Mouse (Mus musculus) thymus, postnatal 10 days (tissue): ENCODE data around the gene Megf11.

Experiments used
- DNase-seq, 2 experiments: peaks; one replicate each; pipeline ENCODE4 v3.0.0; 2021; ENCODE audit warnings: low spot score in 2 of 2

Megf11 gene

DNA sequence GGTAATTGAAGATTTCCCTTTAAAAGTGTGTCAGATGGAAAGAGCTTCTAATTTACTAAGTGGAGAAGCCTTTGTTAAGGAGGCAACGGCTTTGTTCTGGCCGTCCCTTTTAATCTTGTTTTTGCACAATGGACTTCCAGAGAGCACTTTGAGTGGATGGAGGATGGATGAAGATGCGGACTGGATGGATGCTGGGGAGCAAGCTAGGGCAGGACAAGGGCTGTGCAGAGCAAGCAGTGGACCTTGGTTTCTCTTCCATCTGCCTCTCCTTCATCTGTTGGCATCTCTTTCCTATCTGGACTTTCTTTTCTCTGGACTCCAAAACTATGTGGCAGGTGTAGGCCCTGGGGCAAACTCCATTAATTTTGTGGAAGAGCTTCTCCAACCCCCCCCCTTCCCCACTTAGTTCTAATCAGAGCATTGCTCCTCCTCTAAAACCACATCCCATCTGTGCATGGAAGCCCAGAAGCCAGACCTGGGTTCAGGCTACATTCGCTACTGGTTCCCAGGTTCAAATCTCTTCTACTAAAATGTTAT, 135.4 kb downstream of the Megf11 start:
- DNase-seq: no peak

- DNase-seq: no peak
Observed at GRCm38 (mm10) chr9:64523264-64524045, 138.0 kb downstream of the Megf11 start.

DNA sequence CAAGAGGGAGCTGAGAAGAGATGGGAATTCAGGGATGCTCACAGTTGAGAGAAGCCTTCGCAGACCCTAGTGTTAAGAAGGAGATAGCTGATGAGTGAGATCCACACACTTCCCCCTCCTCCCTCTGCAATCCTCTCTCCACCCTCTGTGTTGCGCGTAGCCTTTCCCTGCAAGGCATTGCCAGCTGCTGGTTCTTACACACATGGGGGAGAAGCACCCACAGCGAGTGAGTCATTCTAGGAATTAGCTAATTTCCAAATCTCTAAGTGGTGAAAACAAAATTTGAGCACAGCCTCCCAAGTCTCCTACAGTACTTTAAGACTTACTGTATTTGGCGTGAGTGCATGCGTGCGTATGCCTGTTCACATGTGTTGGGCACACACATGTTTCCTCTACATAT, 142.6 kb downstream of the Megf11 start:
- DNase-seq: no peak

GRCm38 (mm10) chr9:64528595-64528994, 143.2 kb downstream of the Megf11 start:
- no peak for DNase-seq

DNA sequence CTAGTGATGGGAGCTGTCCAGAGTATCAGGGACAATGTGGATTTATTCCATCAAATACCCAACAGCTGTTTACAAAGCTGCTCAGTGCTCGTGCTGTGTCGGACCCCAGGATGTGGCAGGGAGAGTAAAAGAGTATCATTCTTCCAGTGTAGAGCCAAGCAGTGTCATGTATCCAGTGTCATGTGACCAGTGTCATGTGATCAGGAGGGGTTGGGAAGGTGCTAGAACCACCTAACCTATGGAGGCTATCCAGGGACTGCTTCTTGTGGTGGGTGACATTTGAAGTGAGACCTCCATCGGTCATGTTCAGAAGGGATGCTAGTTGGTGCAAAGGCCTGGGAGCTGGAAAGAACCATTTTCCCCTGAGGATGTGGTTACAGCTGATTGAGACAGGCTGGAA, 146.5 kb downstream of the Megf11 start:
- no peak for DNase-seq

- no peak for DNase-seq
Observed at GRCm38 (mm10) chr9:64532711-64533242, 147.4 kb downstream of the Megf11 start.

- no peak for DNase-seq
Observed at GRCm38 (mm10) chr9:64533488-64534119, 148.2 kb downstream of the Megf11 start.

DNA sequence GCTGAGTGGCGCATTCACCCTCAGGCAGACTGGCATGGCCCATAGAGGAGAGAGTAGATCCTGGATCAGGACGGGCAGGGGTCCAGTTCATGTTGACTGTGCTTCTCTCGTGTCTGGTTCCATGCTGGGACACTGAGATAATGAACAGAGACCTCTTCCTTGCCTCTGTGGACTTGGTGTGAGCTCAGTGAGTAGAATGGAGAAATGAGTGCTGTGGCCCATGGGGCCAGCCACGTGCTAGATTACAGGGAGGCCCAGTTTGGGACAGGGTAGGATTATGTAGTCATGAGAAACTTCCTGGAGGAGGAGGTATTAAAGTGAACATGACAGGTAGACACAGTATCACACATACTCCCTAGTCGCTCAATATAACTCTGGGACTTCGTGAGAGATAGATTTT, 148.9 kb downstream of the Megf11 start:
- DNase-seq: no peak

- DNase-seq: no peak
Observed at GRCm38 (mm10) chr9:64534856-64535539, 149.6 kb downstream of the Megf11 start.

- no peak for DNase-seq
Observed at GRCm38 (mm10) chr9:64537821-64538220, 152.4 kb downstream of the Megf11 start.

DNA sequence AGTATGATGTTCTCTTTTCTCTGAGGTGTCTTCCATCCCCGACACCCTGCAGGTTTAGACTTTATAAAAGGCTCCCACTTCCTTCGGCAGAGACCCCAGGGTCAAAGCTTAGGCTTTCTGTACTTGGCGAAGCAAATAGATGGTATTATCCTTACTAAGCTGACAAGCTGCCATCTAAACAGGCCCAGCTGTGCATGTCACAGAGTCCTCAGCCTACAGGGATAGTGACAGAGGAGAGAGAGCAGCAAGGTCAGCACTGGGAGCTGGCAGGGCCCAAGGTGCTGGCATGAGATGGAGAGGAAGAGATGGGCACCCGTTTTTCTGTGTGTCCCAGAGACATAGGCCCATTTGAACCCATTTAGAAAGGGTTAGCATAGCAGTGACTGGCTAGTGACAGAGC, 156.8 kb downstream of the Megf11 start:
- DNase-seq: no peak

GRCm38 (mm10) chr9:64543125-64543524, 157.7 kb downstream of the Megf11 start:
- no peak for DNase-seq

GRCm38 (mm10) chr9:64546344-64546991, 161.0 kb downstream of the Megf11 start:
- no peak for DNase-seq

DNA sequence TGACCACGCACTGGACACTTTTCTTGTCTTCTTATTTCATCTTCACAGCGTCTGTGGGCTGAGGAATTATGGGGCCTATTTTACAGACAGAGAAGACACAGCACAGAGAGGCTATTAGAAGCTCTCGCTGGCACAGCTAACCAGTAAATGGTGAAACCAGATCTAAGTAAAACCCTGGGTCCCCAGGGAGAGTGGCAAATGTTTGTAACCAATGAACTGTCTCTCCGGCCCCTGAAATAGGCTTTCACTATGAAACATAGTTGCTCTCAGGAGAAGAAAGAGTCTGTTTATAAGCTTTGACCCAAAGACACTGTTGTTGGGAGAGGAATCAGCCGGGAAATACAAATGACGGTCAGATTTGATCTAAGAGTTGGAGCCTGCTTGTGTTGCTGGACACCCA, 162.9 kb downstream of the Megf11 start:
- DNase-seq: no peak

GRCm38 (mm10) chr9:64551307-64551706, 165.9 kb downstream of the Megf11 start:
- DNase-seq: no peak

GRCm38 (mm10) chr9:64552046-64552445, 166.6 kb downstream of the Megf11 start:
- DNase-seq: no peak

DNA sequence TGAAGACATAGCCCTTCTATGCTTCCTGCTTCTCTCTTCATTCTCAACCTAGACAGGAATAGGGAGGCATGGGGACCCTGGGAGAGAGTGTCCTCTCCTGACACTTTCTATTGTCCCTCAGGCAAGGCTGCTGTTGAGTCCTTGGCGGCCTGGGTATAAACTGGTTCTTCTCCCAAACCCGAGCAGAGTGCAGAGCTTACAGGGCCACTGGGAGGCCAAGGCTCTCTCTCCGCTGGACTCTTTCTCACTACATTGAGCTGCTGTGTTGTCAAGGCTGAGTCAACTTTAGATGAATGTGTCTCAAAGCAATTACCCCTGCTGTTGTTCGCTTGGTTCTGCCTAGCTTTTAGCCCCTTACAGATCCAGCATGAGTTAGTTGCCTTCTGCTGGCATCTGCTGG, 168.0 kb downstream of the Megf11 start:
- DNase-seq: no peak

- no peak for DNase-seq
Observed at GRCm38 (mm10) chr9:64555620-64556019, 170.2 kb downstream of the Megf11 start.

- peak; percentile 4 to 17 for DNase-seq
Observed at GRCm38 (mm10) chr9:64557110-64557745, 171.8 kb downstream of the Megf11 start.

DNA sequence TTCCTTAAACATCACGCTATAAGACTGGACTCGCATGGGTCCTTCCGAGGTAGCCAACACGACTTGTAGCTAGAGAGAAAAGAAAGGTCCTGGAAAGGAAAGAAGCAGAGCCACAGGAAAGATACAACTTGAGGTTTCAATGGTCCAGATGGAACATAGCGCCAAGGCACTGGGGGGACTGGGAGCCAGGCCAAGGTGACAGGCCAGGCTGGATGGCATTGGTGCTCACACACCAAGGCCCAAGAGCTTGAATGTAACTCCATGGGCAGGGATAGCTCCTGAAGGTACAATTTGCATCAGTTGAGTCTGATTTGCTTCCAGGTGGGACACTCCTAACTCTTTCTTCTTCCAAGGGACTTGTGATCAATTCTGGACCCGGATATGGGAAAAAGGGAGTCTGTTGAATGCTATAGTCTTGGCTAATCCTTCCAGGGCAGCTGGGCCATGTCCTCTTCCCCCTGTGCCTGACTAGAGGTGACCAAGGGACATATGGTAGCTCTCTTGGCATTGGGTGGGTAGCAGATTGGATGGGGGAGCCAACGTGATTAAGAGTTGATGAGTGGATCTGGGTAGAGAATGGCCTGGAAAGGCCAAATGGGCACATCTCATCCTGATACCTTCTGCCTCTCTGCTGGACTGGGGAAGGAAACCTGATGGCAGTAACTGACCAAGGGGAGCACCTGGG, 172.6 kb downstream of the Megf11 start:
- DNase-seq: no peak

DNA sequence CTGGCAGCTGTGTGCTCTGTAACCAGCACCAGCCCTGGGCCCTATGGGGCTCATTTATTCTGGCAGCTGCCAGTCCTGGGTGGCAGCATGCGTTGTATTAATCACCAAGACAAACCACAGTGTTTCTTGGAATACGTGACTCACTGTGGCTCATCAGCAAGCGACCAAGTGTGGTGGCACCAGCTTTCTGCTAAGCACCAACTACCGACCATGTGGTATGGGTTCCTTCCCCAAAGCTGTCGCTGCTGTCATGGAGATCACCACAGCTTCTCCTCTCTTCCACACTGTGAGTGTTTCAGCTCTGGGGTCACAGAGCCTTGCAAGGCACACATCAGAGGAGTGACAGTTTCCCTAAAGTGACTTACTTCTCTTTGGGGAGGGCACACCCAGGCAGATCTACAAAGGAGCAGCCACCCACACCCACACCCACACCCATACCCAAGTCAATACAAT, 178.9 kb downstream of the Megf11 start:
- DNase-seq: no peak
